Mouse (Mus musculus) testis, adult 2 months (tissue): ENCODE measurements at regions not wholly inside any gene's neighbourhood (a gene's known extent, or its start where the extent isn't known, plus 50 kb on each side); places are given as distances from the start of the nearest gene placed in this dataset.

Experiments used
- CTCF ChIP-seq: fragments of 200-500 bp; IDR thresholded peaks from 2 replicates; pipeline ENCODE4 v1.5.1; 2012; ENCODE audit warnings: low read depth, mild to moderate bottlenecking, inconsistent platforms, low read length, moderate library complexity; ENCODE audit not compliant: control insufficient read depth, insufficient read depth, insufficient replicate concordance
- POLR2A ChIP-seq: fragments of 200-500 bp; IDR thresholded peaks from 2 replicates; pipeline ENCODE4 v1.6.1; 2012; ENCODE audit warnings: low read depth, mild to moderate bottlenecking, inconsistent platforms, low read length, moderate library complexity; ENCODE audit not compliant: control insufficient read depth

GRCm38 (mm10) chr3:63582180-63582579 is 98.5 kb upstream of the Gm34302 start:
- TF ChIP-seq CTCF: no peak
- TF ChIP-seq POLR2A: no peak
